Mouse (Mus musculus): ENCODE results near the gene Oser1.

The Oser1 gene

GRCm38 (mm10) chr2:163401221-163401620 lies 23.3 kb downstream of the Oser1 start:
- CTCF ChIA-PET, result interaction anchor here (0.5 to 0.7 kb wide), 3 partner anchors 8 to 499 kb away, joined by 3 to 11 read pairs (median 3); no protein-coding TSS in a partner anchor

DNA sequence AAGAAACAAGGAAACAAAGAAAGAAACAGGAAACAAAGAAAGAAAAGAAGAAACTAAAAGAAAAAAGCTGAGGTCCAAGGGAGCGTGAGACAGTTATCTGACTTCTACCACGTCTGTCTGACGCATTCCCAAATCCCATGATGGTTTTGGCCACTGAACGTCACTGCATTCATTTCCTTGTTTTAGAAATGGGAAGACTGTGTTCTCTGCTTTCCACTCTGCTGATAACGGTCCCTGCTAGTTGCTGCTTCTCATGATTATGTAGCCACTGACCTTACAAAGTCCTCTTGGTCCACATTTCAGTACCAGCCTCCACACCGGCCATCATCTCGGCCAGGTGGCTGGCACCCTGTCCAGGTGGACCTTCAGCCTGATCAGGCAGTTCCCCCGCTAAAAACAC lies 25.3 kb downstream of the Oser1 start:
- CTCF ChIA-PET, result no interaction called here

- CTCF ChIA-PET, result no interaction called here
Measured at GRCm38 (mm10) chr2:163398770-163399169, 25.7 kb downstream of the Oser1 start.

DNA sequence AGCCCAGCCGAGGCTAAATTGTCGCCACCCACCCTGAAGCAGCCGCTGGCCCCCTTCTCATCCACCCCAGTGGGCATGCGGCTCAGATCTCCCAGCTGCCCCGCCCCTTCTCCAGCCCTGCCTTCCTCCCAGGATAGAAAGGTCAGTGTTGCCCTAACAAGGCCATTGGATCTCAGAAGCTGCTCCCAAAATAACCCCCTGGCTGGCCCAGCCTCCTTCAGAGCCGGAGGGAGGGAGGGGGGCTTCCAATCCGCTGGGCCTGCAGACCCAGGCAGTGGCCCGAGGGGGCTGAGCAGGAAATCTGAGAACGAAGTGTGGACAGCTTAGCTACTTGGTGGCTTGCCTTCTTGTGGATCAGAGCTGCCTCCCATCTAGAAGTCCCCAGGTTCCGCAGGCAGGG lies 26.6 kb downstream of the Oser1 start, which contains the start of gene Jph2:
Gene Jph2, minus strand, starts transcription at position 89 of the 400 bp plus-strand sequence.
- CTCF ChIA-PET, result no interaction called here

- CTCF ChIA-PET, result no interaction called here
Measured at GRCm38 (mm10) chr2:163397071-163397470, 27.4 kb downstream of the Oser1 start.

DNA sequence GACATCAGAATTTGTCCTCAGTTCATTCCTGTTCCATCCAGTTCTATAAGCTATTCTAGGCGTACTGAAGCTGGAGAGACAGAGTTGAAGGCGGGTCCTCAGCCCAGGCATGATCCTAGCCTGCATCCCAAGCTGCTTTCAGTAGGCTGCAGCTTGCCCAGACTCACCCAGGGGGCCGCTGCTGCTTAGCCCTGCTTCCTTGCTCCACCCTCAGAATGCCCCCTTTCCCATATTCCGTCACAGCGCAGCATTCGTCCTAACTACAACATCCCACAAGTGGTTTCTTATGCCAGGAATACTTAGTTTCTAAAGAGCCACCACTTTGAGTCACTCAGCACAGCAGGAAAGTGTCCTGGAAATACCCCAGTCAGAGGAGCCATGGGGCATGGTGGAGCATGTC lies 29.5 kb downstream of the Oser1 start:
- CTCF ChIA-PET, result no interaction called here

DNA sequence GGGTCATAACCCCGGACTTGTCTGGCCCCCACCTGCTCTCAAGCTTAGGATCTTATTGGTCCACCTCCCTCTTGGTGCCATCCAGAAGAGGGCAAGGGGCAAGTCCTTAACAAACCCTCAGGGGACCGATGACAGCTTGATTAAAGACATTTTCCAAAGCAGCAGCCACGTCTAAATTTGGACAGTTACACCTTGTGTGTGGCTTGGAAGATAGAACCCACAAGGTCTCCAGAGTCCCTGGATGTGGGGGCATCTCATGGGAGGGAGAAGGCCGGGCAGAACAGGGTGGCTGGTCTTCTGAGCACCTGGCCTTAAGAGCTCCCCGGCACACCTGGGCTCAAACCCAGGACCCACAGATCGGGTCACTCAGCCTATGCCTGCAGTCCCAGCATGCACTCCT lies 30.5 kb downstream of the Oser1 start:
- CTCF ChIA-PET, result no interaction called here

- CTCF ChIA-PET, result interaction anchor here (0.6 kb wide), 1 partner anchor 8 kb away, joined by 11 read pairs; no protein-coding TSS in a partner anchor
Measured at GRCm38 (mm10) chr2:163393241-163393640, 31.3 kb downstream of the Oser1 start.

- CTCF ChIA-PET, result no interaction called here
Measured at GRCm38 (mm10) chr2:163392436-163392835, 32.1 kb downstream of the Oser1 start.

DNA sequence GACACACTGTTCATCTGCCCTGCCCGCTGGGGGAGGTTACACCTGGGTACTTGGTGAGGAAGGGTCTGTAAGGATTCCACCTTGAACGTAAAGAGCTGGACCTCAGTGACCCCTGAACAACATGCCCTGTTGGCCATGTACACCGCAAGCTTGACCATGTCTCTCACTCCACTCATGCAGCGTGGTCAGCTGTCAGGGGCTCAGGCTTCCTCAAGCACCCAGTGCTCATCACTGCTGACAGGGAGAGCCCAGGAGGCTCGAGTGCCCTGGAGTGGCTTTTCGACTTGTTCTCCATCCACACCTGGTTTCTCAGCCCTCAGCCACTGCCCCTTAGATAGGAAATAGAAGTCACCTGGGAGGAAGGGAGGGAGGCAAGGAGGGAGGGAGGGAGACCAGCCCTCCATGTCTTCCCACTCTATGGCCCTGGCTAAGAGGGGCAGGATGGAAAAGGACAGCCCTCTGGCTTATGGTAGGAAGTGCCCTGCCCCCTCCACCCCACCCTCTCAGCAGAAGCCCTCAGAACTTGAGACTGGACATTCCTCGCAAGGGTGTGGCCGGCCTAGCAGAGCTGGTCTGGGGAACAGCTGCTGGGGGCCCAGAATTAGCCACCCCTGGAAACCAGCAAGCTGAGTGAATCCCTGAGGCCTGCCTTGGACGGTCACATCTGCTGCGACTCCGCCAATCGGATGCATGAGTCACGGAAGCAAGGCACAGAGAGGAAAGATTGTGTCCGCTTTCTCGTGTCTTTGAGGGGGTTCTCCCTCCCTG lies 37.9 kb downstream of the Oser1 start:
- CTCF ChIA-PET, result interaction anchor here (0.6 kb wide), 1 partner anchor 57 kb away, joined by 4 read pairs; no protein-coding TSS in a partner anchor

DNA sequence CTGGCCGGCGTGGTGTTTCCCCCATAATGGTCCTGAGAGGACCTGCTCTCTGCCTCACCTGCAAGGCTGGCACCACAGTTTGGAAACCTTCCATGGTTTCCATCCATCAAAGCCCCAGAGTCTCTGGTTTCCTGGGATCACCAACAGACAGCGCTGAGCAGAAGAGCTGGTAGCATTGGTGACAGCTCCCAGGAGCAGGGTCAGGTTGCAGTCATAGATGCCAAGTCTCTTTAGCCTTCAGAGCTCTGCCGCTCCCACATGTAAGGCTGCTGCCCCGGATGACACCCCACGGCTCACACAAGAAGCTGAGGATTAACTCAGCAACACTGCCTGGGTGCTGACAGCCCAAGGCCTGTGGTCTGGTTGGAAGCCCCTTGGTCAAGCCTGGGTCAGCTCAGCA lies 39.4 kb downstream of the Oser1 start:
- CTCF ChIA-PET, result no interaction called here

DNA sequence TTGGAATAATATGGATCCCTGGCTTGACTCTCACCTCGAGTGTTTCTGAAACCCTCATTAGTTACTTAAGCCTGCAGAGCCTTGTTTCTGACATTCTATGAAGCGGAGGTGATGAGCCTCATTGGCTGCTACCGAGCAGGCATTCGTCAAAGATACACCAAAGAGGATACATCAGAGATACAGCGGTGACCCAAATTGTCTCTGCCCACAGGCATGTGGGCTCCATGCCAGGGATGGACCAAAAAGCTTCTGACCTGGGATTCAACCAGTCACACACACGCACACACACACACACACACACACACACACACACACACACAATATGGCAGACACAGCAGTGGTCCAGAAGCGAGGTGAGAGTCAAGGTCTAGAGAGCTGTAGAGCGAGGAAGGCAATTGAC lies 43.3 kb downstream of the Oser1 start:
- CTCF ChIA-PET, result interaction anchor here (0.5 kb wide), 1 partner anchor 19 kb away, joined by 5 read pairs; no protein-coding TSS in a partner anchor

GRCm38 (mm10) chr2:163379366-163379765 lies 45.1 kb downstream of the Oser1 start:
- CTCF ChIA-PET, result no interaction called here

DNA sequence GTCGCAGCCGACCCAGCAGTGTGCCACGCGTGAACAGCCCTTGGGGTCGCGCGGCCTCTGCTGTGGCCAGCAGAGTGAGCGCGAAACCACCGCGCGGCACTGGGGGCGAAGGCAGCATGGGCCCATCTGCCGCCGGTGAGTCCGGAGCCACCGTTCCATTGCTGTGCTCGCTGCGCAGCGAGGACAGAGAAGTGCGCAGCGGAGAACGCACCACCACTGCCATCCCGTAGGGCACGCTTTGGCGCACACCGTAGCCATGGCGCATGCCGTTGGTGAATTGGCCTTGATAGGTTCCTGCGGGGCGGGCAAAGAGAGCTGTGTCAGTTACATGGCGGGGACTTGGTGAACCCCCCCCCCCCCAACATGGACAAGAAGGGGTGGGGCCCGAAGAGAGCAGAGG lies 48.4 kb downstream of the Oser1 start:
- CTCF ChIA-PET, result no interaction called here

DNA sequence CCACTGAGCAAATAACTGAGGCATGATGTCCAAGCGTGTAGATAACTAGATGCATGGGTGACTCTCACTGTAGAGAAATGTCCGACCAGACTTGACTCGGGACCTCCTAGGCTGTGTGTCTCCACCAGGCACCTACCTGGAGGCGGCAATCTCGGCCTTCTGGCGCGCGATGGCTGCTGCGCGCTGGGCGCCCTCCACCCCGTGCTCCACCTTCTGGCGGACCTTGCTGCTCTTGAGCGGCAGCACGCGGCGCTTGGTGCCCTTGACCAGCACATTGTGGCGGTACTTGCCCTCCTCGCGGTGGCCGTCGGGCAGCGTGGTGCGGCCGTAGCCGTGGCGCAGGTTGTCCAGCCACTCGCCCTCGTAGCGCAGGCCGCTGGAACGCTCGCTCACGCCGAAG lies 49.0 kb downstream of the Oser1 start:
- CTCF ChIA-PET, result no interaction called here

- CTCF ChIA-PET, result no interaction called here
Measured at GRCm38 (mm10) chr2:163372627-163373026, 51.9 kb downstream of the Oser1 start.

GRCm38 (mm10) chr2:163370175-163370574 lies 54.3 kb downstream of the Oser1 start:
- CTCF ChIA-PET, result no interaction called here

DNA sequence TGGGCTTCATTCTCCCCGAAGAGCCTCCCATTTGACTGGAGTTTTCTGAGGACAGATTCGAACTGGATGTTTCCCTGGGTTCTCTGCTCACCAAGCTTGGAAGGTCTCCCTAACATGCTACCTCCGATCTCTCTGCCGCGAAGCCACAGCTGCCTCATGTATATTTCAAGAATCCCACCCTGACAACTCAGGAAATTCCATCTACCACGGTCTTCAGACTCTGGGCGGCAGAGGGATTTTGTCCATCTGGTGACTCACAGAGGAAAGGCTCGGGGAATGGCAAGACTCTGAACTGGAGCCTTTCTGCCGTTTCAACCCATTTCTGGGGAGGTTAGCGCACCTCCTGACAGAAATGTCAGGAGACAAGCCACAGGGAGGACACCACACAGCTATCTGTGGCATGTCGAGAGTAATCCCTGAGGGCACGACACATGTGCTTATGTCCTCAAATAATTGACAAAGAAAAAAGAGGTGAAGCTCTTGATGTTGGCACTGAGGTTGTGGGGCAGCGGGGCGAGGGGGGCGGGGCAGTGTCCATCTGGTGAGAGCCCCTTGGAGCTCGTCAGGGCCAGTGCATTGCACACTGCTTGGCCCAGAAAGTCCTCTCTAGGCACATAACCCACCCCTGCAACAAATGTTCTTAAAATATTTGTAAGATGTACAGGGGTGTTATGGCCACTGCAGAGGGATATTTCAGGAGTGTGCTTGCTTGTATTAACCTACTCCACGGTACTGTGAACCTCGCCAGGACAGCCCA lies 59.5 kb downstream of the Oser1 start:
- CTCF ChIA-PET, result no interaction called here

DNA sequence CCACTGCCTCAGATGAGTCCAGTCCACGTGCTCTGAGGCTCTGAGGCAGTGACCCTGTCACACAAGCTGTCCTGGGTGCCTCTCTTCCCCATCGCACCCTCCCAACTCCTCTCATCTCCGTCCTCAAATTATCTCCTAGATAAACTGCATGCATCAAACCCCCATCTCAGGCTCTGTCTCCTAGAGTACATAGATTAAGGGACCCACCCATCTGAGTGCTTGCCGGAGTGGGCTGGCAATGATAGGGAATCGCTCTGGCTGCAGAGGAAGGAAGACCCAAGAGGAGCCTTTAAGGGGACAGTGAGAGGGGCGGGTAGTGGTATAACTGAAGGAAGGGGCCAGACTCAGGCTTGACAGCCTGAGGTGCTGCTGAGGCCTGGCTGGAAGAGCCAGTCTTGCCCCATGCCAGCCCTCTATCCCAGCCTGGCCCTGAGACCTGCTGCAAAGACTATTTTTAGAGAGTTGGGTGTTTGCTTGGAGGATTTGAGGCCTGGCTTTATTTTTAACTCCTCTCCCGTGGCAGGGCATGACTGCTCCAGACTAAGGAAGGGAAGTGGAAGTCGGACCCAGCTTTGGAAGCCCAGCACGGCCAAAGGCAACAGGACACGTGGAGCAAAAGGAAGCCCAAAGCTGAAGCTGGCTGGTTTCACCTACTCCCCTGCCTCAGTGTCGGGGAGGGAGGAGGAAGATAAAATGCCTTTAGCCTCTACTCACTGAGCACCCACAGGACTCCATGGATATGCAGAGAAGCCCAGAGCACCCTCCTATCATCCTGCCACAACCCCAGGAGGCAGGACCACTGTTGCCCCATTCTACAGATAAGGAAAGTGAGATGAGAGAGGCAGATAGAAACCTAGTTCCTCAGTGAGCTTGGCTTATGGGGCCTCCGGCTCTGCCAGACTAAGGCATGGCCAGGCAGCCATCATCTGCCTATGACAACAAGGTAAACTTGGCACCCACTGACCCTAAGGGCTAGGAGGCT lies 61.3 kb downstream of the Oser1 start:
- CTCF ChIA-PET, result no interaction called here

- CTCF ChIA-PET, result no interaction called here
Measured at GRCm38 (mm10) chr2:163360858-163361623, 63.5 kb downstream of the Oser1 start.

- CTCF ChIA-PET, result no interaction called here
Measured at GRCm38 (mm10) chr2:163359253-163359652, 65.2 kb downstream of the Oser1 start.

Measured in spleen, embryonic (tissue).